Mouse (Mus musculus): ENCODE measurements around the gene Stard10. TPM values are rescaled to one million over a fixed set of nuclear protein-coding genes. Genes with fewer than 3 reads are reported as not detected.

Gene Stard10
- total and polyA plus RNA-seq, 2 experiments from 2014 or later, result 11.0 to 17.3 TPM

DNA sequence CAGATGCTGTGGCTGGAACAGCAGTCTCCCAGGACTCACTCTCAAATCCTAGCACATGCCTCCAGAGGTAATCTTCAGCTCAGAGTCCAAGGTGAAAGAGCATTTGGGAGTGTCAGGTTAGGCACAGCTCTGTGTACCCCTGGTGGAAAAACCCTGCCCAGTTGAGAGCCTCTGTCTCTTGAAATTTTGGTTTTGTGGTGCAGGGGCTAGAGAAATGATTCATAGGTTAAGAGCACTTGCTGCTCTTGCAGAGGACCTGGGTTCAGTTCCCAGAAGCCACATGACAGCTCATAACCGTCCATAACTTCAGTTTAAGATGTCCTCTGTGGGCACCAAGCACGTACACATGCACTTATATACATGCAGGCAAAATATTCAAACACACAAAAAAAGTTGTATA, 29.1 kb upstream of the Stard10 start:
- ATAC-seq, result no peak

DNA sequence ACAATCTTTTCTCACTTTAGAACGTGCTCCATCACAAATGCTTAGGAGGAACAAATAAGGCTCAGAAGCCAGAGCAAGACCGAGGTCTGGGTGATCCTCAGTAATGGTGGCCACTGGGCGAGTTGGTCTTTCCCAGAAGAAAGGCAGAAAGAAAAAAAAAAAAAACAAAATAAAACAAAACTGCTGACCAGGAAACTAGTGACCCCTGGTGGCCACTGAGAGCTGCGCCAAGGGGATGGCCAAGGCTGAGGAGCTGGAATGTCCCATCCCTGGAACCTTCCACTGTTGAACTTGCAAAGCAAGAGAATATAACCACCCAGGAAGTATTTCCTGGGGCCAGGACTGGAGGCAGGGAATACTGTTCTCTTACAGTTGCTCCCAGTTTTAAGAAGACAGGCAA, 28.4 kb upstream of the Stard10 start:
- peak; percentile 59 for DNase-seq
- no peak overlapping the region for H3K4me3 ChIP-seq (ENCODE audit: low read depth, low read length)
- no peak overlapping the region for H3K27ac ChIP-seq (ENCODE audit: low read depth, low read length)
- H3K27me3 ChIP-seq (ENCODE audit: insufficient read depth, low read length), result no peaks in the 10 kb centered on the region
- no peaks in the 10 kb centered on the region for H3K4me1 ChIP-seq (ENCODE audit: insufficient read depth)
- no peak overlapping the region for H3K9ac ChIP-seq
- 23% methylated on average over 4 of the region's 4 CpGs for WGBS
- ATAC-seq, result peak; percentile 47; the same call in 1 of the 2 replicates
- H3K9me3 ChIP-seq (ENCODE audit: low read length), result no peaks in the 10 kb centered on the region
- TF ChIP-seq CTCF (IDR thresholded peaks at IDR 0.05; ENCODE audit: low read depth), result peak; percentile 75
- no peak overlapping the region for H3K4me2 ChIP-seq (ENCODE audit: low read depth)
- H3K36me3 ChIP-seq (ENCODE audit: insufficient read depth), result peaks cover 35% of the 10 kb centered on the region

More for the DNA sequence above, 29.1 kb upstream of the Stard10 start:
- Histone ChIP-seq H3K4me3 (ENCODE audit: low read depth, low read length) (no peak overlapping the region), H3K36me3 (ENCODE audit: insufficient read depth) (peaks cover 41% of the 10 kb centered on the region), H3K9ac (no peak overlapping the region), H3K4me2 (ENCODE audit: low read depth) (no peak overlapping the region), H3K27ac (ENCODE audit: low read depth, low read length) (no peak overlapping the region), H3K9me3 (ENCODE audit: low read length) (no peaks in the 10 kb centered on the region), H3K4me1 (ENCODE audit: insufficient read depth) (no peaks in the 10 kb centered on the region), H3K27me3 (ENCODE audit: insufficient read depth, low read length) (no peaks in the 10 kb centered on the region)
- no peak for DNase-seq
- WGBS, result 84% methylated on average over 2 of the region's 2 CpGs
- no peak for TF ChIP-seq CTCF (IDR thresholded peaks at IDR 0.05; ENCODE audit: low read depth)

DNA sequence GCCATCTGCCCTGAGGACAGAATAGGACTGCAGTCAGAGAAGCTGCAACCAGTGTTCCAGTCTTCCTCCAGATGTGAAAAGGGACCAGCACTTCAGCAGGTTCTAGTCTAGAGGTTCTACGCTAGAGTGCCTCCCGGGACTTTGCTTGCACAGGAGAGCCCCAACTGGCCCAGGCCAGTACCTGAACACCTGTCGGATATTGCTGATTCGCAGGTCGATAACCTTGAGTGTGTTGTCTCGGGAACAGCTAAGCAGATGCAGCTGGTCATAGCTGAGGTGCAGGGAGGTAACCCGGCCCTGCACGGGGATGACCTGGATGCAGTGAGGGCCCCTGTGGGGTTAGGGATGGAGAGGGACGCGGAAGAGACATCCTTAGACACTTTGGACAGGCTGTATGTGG, 26.5 kb upstream of the Stard10 start:
- Histone ChIP-seq H3K27ac (ENCODE audit: low read depth, low read length) (no peak overlapping the region), H3K9me3 (ENCODE audit: low read length) (no peaks in the 10 kb centered on the region), H3K4me1 (ENCODE audit: insufficient read depth) (no peaks in the 10 kb centered on the region), H3K4me2 (ENCODE audit: low read depth) (no peak overlapping the region), H3K4me3 (ENCODE audit: low read depth, low read length) (no peak overlapping the region), H3K36me3 (ENCODE audit: insufficient read depth) (peaks cover 23% of the 10 kb centered on the region), H3K27me3 (ENCODE audit: insufficient read depth, low read length) (no peaks in the 10 kb centered on the region), H3K9ac (no peak overlapping the region)
- no peak for ATAC-seq
- TF ChIP-seq CTCF (IDR thresholded peaks at IDR 0.05; ENCODE audit: low read depth), result no peak
- 94% methylated on average over 10 of the region's 10 CpGs for WGBS
- DNase-seq, result no peak

DNA sequence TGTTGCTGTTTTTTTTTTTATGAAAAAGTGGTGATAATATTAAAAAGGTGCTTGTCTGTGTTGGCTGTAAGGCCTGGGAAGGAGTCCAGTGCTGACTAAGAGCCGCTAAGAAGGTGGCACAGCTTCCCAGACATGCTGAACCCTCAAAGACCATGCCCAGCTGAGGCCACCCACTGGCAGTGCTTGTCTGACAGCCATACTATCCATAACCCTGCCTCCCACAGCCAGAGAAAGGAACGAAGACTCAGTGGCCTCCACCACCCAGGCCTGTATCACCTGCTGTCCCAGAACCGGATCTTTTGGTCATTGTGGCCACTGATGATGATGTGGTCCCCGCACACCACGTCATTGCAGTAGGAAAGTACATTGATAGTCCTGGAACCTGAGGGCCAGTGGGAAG, 25.7 kb upstream of the Stard10 start:
- ATAC-seq (no peak), DNase-seq (no peak)
- Histone ChIP-seq H3K4me1 (ENCODE audit: insufficient read depth) (0 out of 2 replicates have a peak, but pooled peaks cover 2% of the 10 kb centered on the region), H3K9ac (no peak overlapping the region), H3K27me3 (ENCODE audit: insufficient read depth, low read length) (no peaks in the 10 kb centered on the region), H3K4me2 (ENCODE audit: low read depth) (no peak overlapping the region), H3K27ac (ENCODE audit: low read depth, low read length) (no peak overlapping the region), H3K36me3 (ENCODE audit: insufficient read depth) (peaks cover 23% of the 10 kb centered on the region), H3K4me3 (ENCODE audit: low read depth, low read length) (no peak overlapping the region), H3K9me3 (ENCODE audit: low read length) (no peaks in the 10 kb centered on the region)
- TF ChIP-seq CTCF (IDR thresholded peaks at IDR 0.05; ENCODE audit: low read depth), result no peak
- WGBS, result 76% methylated on average over 5 of the region's 5 CpGs

DNA sequence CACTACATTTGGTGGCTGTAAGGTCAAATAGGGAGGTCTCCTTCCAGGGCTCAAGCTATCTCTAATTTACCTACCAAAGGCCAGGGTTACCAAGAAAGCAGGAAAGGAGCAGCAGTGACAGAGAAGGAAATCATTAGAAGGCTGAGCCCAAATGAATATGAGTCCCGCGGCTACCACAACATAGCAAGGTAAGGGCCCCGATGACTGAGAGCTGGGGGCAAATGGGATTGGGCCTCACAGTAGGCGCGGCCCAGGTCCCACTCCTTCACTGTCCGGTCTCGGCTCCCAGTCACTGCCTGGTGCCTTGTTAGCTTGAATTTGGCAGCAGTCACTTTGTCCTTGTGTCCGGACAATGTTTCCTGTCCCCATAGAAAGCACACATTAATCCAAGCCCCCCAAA, 25.2 kb upstream of the Stard10 start:
- ATAC-seq (no peak), DNase-seq (no peak)
- H3K36me3 ChIP-seq (ENCODE audit: insufficient read depth), result peaks cover 23% of the 10 kb centered on the region
- no peak overlapping the region for H3K4me2 ChIP-seq (ENCODE audit: low read depth)
- H3K27me3 ChIP-seq (ENCODE audit: insufficient read depth, low read length), result no peaks in the 10 kb centered on the region
- no peak overlapping the region for H3K4me3 ChIP-seq (ENCODE audit: low read depth, low read length)
- H3K9me3 ChIP-seq (ENCODE audit: low read length), result no peaks in the 10 kb centered on the region
- no peak overlapping the region for H3K27ac ChIP-seq (ENCODE audit: low read depth, low read length)
- 0 out of 2 replicates have a peak, but pooled peaks cover 5% of the 10 kb centered on the region for H3K4me1 ChIP-seq (ENCODE audit: insufficient read depth)
- WGBS, result 95% methylated on average over 8 of the region's 8 CpGs
- no peak for TF ChIP-seq CTCF (IDR thresholded peaks at IDR 0.05; ENCODE audit: low read depth)
- H3K9ac ChIP-seq, result no peak overlapping the region

DNA sequence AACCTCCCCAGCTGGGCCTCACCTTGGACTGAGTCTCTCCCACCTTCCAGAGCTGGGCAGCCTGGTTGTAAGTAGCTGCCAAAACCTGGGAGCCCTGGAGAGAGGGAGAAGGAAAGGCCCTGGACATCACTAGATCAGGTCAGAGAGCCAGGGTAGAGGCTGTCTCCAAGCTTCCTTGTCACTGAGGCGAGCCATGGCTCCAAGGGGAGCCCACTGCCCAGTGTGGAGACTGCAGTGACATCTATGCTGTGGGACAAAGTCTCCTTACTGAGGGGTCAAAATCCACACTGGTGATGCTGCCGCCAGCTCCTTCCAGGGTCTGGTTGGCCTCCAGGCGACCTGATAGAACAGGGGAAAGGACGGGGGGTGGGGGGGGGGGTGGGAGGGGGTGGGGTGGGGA, 24.8 kb upstream of the Stard10 start:
- Histone ChIP-seq H3K36me3 (ENCODE audit: insufficient read depth) (peaks cover 23% of the 10 kb centered on the region), H3K9me3 (ENCODE audit: low read length) (no peaks in the 10 kb centered on the region), H3K9ac (no peak overlapping the region), H3K4me1 (ENCODE audit: insufficient read depth) (peaks cover 8% of the 10 kb centered on the region; the same call in 1 of the 2 replicates), H3K4me3 (ENCODE audit: low read depth, low read length) (no peak overlapping the region), H3K27ac (ENCODE audit: low read depth, low read length) (no peak overlapping the region), H3K4me2 (ENCODE audit: low read depth) (no peak overlapping the region), H3K27me3 (ENCODE audit: insufficient read depth, low read length) (no peaks in the 10 kb centered on the region)
- ATAC-seq (no peak), DNase-seq (no peak)
- WGBS, result 80% methylated on average over 4 of the region's 4 CpGs
- no peak for TF ChIP-seq CTCF (IDR thresholded peaks at IDR 0.05; ENCODE audit: low read depth)

DNA sequence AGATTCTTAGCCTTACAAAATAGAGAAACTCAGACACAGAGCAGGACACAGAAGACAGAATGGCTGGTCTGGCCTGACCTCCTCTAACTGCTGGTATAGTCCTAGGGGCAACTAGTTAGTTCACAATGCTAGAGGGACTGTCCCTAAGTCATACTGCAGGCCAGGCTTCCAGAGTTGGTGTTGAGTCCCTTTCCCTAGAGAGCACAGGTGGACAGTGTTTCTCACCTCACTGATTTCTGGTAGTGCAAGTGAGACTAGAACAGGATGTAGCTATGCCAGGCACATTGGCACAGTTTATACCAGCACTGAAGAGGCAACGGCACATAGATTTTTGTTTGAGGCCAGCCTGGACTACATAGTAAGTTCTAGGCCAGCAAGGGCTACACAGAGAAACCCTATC, 24.2 kb upstream of the Stard10 start:
- H3K9ac ChIP-seq, result no peak overlapping the region
- no peak overlapping the region for H3K27ac ChIP-seq (ENCODE audit: low read depth, low read length)
- DNase-seq (no peak), ATAC-seq (no peak)
- no peak for TF ChIP-seq CTCF (IDR thresholded peaks at IDR 0.05; ENCODE audit: low read depth)
- H3K4me1 ChIP-seq (ENCODE audit: insufficient read depth), result peaks cover 9% of the 10 kb centered on the region; the same call in 1 of the 2 replicates
- no peak overlapping the region for H3K4me2 ChIP-seq (ENCODE audit: low read depth)
- no peaks in the 10 kb centered on the region for H3K9me3 ChIP-seq (ENCODE audit: low read length)
- WGBS, result 94% methylated on average over 1 of the region's 1 CpGs
- H3K4me3 ChIP-seq (ENCODE audit: low read depth, low read length), result no peak overlapping the region
- H3K36me3 ChIP-seq (ENCODE audit: insufficient read depth), result peaks cover 18% of the 10 kb centered on the region
- no peaks in the 10 kb centered on the region for H3K27me3 ChIP-seq (ENCODE audit: insufficient read depth, low read length)

Measured in forebrain, postnatal 0 days (tissue).